Mouse (Mus musculus) naive thymus-derived CD4-positive, alpha-beta T cell, adult 2 months (primary cell): ENCODE measurements at regions not wholly inside any gene's neighbourhood (a gene's known extent, or its start where the extent isn't known, plus 50 kb on each side); places are given as distances from the start of the nearest gene placed in this dataset.

ENCODE experiments used
- DNase-seq: peaks from one replicate; pipeline ENCODE4 v3.0.0-alpha.2; 2011; ENCODE audit warnings: low read depth

DNA sequence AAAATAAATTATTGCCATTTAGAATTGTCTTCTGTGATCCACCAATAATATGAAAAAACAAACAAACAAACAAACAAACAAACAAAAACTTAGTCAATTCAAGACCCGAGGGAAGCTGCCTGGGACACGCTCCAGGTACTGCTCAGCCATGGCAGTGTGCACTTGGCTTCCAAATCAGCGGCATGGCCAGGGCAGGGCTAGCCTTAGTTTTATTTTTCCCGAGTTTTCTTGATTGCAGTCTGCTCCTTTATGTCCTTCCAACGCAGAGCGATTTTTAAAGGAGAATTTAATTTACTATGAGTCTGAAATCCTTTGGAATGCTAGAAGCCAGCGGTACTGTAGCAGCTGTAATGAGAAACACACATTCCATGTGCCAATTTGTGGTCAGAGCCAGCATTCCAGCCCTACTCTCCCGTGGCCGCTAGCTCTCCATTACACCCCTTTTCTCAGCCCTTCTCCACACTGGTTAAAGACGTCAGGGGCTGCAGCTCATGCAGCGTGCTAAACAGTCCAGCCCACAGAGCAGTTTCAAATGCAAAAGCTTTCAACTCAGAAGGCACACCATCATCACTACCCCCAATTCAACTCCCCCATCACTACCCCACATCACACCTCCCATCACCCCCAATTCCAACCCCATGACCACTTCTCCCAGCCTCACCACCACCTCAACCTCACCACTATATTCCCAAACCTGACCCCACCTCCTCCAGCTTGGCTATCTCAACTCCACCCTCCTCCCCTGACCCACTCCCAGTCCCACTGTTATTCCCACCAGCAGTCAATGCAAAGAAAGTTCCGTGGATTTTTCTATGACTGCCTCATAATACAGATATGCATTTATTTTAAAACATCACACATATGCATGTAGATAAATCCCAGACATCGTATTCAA, 187.9 kb upstream of the Gas1 start:
- no peak for DNase-seq

DNA sequence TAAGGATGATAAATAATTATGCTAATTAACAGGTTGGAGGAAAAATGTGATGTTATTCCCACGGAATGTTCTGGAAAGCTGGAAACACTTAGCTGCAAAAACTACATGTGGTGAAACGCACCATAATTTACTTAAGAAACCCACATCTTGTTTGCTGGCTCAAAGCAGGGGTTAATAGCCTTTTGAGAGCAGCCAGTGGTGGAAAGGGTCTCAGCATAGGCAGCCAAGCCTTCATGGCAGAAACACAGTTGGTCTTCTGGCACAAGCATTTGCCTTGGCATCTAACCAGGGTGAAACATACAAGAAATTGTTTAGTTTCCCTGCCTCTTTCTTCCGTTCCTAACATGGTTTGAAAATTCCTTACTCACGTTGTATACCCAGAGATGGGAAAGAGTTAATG, 192.1 kb upstream of the Gas1 start:
- DNase-seq, result no peak

DNA sequence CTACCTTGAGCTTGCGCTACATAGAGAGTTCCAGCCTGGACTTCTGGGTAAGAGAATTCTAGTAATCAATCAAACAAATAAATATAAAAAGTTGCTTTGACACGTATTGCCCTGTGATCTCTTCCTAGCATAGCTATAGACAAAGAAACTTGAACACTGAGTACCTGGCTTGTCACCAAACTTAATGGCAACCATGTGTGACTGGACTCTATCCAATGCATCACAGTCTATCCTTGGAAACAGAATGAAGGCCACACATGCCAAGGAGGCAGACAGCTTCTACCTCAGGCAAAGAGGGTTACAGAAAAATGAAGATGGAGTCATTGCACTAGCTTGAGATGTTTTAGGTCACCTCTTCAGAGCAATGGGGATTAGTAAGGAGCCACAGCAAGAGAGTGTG, 194.5 kb upstream of the Gas1 start:
- DNase-seq, result no peak

DNA sequence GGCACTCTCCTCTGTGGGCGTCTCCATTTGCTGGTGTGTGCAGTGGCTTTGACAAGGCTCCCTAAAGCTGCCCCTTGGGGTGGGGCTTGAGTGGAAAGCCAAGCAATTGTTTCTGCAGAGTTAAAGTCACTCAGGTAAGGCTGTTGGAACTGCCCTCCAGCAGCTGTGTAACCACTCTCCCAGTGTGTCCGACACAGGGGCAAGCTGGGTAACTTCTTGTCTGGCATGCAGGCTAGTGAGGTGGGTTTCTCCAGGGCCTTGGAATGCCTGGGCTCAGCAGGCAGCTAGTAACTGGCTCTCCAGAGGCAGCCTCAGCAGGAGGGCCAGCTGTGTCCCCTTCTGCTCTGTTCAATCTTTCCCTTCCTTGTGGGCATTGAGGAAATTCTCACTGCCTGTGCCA, 199.5 kb upstream of the Gas1 start:
- DNase-seq, result no peak

DNA sequence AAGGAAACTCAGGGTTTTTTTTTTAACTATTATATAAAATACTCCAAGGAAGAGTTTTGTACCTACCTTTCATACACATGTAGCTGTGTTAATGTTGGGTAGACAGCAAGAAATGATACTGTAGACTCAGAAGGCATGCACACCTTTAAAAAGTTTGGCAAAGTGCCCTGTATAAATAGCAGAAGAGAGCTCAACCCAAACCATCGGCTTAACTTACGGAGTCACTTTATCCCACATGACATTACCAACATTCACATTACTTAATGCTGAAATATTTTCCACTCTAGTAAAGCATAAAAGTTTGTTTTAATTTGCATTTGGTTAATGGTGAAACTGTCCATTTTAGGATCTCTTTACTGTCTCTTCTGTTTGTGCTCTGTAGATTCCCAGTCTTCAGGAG, 205.7 kb upstream of the Gas1 start:
- no peak for DNase-seq

DNA sequence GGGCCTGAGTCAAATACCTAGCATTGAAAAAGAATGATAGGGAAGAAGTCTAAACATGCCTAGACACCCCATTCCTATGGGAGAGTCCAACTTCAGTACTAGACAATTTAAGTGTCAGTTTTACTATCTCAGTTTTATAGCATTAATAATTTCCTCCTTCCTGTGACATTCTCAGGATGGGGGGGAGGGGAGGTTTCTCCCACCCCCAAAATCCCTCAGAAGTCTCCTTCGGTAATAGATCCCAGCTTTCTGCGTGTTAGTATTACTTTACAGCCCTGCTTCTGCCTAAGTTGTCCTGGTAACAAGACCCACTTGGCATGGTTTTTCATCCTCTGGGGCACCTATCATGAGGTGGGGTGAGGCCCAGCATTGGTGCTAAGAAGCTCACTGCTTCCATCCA, 202.9 kb upstream of the Dapk1 start:
- DNase-seq, result no peak

DNA sequence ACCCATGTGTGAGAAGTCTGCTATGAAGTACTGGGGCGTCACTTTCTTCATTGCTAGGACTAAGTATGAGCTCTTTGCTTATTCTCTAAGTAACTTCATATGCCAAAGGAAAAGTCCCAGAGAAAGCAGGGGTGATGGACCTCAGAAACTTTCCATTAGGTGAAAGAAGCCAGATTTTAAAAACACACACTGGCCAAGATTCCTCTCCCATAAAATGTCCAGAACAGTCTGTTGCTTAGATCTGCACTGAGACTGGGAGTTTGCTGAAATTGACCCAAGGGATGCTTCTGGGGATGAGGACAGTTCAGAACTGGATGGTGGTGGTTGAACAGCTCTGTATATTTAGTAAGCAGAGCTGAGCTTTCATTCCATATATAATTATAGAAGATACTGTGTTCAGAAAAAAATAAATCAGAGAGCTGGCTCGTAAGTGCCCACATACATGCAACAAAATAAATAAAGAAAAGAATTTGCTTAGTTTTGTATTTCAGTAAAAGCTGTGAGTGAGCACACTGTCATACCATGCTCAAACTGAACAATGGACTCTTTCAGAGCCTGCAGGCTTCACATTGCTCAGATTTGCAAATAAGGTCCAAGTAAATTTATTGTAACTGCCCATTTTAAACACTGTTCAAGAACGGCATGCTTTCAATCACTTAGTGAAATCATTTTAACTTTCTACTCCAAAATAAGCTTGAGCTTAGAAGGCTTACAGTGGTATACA, 200.8 kb upstream of the Dapk1 start:
- DNase-seq, result no peak

DNA sequence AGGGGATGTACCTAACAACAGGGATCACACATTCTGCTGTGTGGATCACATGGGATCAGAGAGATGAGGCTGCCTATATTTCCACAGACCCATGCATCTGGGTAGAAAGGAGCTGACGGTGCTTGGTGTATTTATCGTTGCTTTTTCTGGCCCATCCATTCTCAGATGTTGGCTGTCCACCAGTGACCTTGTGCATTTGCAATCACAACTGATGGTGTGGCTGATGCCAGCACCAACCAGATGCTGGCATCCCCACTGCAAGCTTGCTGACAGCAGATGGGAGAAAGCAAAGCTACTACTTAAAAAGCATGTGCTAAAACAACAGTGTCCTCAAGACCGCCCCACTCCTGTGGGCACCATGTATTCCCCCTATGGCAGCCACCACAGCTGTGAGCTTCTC, 198.3 kb upstream of the Dapk1 start:
- DNase-seq, result no peak

DNA sequence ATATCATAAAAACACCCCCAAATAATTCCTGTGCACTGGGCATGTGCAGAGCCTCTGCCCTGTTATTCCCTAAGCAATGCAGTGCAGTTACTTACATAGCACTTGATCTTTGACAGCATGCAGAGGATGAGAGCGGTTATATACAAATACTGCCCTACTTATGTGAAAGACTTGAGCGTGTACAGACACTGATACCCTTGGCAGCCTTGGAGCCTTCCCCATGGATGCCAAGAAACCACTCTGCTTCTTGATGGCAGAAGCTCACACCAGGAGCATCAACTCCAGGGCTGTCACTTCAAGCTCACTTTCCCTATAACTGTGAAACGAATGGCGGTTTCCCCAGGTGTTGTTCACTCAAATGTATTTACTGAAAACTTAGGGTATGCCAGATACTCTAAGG, 194.4 kb upstream of the Dapk1 start:
- no peak for DNase-seq

DNA sequence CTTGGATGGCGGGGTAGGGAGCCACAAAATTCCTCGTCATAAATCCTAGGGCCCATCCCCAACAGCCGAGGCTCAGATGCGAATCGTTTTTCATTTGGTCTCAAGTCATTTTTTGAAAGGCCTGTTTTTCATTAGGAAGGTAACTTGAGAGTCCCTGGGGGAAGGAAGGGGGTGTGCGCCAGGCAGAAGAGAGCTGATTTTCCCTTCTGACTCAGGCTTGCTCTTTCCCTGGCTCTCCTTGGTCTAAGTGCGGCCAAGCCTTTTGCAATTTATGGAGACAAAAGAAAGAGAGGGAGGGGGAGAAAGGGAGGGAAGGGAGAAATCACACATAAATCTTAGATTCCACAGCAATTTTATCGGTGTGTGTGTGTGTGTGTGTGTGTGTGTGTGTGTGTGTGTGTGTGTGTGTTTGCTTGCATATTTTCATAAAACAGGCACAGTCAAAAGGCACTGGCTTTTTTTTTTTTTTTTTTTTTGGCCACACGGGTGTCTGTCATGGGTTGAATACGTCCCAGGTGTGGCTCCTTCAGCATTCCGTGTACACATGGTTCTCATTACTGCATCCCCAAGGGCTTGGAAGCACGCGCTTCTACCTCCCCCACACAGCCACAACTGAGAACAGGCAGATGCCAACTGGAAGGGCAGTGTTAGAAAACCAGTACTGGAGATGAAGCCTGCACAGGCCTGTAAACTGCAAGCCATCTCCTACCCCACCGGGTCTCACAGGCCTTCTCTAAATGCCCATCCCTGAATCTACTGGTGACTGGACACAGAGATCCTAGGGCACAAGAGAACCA, 191.8 kb upstream of the Dapk1 start:
- DNase-seq, result no peak

DNA sequence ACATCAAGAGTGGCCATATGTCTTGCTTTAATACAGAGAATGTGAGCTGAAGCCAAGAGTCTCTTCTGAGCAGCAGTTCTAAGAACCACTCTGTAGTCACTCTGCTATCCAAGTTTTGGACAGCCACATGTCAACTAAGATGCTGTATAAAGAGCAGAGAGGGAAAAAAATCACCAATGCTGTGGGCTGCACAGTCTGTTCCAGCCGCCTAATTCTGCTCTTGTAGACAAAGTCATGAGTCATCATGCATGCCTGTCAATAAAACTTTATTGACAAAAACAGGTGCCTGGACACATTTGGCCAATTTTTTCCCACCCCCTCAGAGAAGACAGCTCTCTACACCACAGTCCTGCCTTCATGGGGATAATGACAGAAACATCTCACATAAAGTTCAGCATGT, 185.7 kb upstream of the Dapk1 start:
- DNase-seq, result no peak

DNA sequence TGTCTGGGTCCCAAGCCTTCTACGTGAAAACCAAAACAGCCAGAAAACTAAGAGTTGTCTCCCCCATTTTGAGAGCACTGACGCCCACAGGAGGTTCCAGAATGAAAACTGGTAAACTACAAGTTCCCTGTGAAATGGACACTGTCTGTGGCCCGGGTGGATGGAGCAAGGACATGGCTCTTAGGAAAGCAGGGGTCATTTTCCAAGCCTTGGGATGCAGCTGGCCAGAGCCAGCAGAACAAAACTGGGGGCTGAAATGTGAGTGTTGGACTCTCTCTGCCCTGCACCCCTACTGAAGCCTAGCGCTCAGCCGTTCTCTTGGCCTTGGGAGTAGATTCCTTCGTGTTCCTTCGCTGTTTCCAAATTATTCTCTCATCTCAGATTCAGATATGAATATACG, 184.7 kb upstream of the Dapk1 start:
- no peak for DNase-seq

DNA sequence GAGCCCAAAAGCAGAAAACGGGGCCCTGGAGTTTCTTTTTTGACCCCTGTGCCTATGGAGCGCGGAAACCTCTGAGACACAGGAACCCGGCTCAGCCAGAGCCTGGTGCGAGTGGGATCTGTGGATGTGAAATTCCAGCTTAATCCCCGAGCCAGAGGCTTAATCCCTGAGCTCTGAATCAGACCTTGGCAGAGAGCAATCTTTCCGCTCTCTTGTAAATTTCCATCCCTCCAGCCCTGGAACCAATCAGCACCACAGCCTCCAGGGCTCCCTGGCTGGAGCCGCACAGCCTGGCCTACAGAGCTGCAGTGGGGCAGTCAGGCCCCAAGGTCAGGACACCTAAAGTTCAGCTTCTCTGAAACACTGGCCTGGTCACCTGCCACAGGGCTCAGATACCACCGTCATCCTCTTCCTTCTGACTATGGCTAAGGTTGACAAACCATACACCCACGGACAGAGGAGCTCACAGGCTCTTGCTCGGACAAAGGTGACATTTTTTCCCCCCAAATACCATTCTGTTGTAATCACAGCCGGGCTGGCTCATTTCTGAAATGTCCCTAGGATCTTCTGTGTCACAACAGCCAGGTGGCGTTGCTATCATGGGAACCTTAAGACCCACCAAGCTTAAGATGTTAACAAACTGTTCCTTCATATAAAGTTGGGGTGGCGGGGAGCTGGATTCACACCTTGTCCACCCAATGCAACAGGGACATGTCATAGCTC, 184.2 kb upstream of the Dapk1 start:
- DNase-seq, result no peak

DNA sequence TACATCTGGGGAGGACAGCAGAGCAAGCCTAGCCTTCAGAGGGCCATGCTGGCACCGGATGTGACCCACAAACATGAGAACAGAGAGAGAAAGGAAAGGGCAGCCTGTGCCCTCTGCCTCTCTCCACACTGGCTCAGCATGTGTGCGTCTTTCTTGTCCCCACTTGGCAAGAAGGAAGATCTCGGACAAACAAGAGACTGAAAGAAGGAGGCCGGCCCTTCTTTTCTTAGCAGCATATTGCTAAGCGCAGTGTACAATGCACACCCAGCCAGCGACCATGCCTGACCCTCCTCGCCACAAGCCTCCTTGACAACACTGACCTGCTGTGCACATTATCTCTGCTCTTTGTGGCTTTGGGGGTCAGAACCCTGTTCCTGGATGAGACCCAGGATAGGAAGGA, 181.4 kb upstream of the Dapk1 start:
- no peak for DNase-seq

DNA sequence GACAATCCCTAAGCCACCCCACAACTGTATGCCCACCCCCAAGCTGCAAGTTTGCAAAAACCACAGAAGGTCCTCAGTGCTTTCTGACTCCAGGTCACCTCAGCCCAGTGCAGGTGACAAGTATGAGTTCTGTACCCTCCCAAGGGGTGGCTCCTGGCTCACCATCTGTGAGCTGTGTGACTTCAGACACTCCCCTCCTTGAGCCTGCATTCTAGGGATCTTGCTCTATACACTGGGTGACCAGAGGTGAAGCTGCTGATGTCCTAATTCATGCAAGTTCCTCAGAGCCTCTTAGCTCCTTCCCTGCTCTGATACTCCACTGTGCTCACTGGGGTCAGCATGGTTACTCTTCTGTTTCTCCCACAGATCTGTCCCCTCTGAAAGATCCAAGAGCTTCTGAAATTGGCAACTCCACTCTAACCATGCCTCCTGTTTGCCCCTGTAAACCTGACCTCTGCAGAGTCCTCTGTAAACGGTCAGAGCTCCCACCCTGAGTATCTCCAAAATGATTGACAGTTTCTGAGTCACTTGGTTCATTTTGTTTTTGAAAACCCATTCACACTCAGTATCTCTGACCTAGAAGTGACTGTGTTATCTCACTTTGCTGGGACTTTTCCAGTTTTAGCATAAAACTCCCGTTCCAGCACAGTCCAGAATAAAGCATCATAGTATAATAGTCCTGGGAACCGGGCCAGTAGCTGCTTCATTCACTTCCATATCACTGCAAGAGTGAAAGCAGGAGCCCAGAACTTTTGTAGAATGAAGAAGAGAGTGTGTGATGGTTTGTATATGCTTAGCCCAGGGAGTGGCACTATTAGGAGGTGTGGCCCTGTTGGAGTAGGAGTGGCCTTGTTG, 180.7 kb upstream of the Dapk1 start:
- DNase-seq, result no peak

DNA sequence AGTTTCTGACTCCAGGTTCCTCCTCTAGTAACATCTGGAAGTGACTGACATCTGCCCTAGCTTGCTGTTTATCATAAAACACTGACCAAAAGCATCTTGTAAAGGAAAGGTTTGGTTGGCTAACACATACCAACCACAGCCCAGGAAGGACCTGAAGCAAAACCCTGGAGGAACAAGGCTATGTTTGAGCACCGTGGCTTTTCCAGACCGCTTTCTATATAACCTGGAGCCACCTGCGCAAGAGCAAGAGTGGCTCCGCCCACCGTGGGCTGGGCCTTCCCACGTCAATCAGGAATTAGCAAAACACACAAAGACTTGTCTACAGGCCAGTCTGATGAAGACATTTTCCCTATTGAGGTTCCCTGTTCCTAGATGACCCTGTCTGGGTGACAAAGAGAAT, 177.5 kb upstream of the Dapk1 start:
- no peak for DNase-seq

DNA sequence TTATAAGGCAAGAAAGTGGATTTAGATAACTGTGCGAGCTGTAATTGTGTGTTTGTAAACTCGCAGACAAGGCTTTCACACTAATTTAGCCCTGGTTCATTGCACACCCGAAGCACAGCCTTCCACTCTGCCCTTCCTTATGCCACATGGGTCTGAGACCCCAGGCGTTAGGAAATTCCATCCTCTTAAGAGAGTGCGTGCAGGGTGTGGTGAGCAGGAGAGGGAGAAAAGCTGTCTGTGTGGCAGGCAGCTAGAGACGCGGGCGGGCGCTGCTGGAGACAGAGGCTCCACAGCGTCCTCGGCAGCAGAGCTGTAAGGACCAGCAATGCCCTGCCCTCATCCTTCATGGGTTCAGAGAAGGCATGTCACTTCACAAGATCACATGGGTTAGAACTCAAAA, 176.6 kb upstream of the Dapk1 start:
- no peak for DNase-seq

DNA sequence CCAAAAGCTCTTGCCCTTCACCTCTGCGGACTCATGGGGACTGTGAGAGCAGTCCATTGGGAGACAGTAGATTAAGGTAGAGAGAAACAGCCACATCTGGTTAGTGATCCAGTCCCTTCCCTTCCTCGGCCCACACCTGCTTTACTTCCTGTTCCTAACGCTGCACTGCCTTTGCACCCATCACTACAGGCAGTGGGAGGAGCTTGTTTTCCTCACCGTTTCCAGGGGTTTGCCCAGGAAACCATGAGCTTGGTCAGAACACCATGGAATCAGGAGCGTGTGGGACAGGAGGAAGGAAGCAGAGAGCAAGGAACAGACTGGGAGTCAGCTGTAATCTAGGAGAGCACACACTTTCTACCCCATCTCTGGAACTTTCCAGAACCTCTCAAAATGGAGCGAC, 176.2 kb upstream of the Dapk1 start:
- DNase-seq, result no peak

DNA sequence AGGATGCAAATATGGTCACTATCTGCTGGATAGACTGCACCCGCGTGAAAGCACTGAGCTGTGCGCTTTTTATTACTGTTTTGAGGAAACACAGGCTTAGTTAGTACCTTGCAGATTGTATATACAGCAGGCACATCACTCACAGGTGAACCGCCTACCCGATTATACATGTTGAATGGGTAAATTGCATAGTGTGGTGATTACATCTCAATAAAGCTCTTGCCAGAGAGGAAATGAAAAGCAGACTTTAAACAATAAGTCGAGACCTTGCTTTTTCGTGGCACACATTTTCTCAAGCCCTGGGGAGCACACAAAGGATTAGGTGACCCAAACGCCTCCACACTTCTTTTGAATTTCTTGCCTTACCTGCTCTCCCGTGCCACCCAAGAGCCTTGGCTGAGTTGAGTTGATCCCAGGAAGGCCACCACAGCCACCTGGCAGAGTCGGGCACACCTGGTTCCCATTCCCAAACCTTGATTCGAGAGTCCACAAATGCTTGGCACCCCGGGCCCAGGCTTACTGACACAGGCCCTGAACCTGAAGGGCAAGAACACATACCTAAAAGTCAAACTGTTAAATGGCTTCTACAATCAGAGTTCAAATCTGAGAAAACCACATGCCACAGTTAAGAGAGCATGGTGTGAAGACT, 175.4 kb upstream of the Dapk1 start:
- no peak for DNase-seq

DNA sequence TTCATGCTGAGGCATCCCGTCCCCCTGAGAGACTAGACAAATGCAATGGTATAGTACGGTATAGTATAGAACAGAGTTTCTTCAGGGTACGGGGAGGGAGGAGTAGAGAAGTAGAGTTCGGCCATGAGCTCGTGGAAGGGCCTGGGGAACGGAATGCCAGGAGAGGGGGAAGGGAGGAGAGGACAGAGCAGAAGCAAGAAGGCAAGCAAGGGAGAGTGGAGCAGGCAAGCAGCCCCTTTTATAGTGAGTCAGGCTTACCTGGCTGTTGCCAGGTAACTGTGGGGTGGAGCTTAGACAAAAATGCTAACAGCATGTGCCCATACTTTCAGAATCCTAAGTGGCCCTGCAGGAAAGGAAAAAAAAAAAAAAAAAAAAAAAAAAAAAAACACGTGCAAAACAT, 174.7 kb upstream of the Dapk1 start:
- no peak for DNase-seq
